Mouse (Mus musculus) olfactory bulb, adult 2 months (tissue): Measurements from ENCODE around the gene Sgo1. TPM values are rescaled to one million over a fixed set of nuclear protein-coding genes. Genes with fewer than 3 reads are reported as not detected.
"Not testable (repeated sequence)": the region's sequence is repeated elsewhere in the genome, so short reads cannot be mapped to it uniquely, and the experiment has no call there.

Source experiments
- H3K27ac ChIP-seq: fragments of 200-500 bp; 2 replicates; pipeline ENCODE4 v1.5.1; 2012; ENCODE audit warnings: low read depth, low read length; ENCODE audit not compliant: insufficient read depth
- H3K4me1 ChIP-seq: fragments of 200-500 bp; 2 replicates; pipeline ENCODE4 v1.6.1; 2012; ENCODE audit warnings: low read length; ENCODE audit not compliant: control insufficient read depth, insufficient read depth
- H3K4me3 ChIP-seq: fragments of 200-500 bp; 2 replicates; pipeline ENCODE4 v1.5.1; 2012; ENCODE audit warnings: mild to moderate bottlenecking, low read depth, low read length, moderate library complexity; ENCODE audit not compliant: insufficient read depth
- CTCF ChIP-seq: fragments of 200-500 bp; IDR thresholded peaks from 2 replicates; pipeline ENCODE4 v1.5.1; 2012; ENCODE audit warnings: low read depth, mild to moderate bottlenecking, low read length, moderate library complexity; ENCODE audit not compliant: insufficient read depth
- POLR2A ChIP-seq: fragments of 200-500 bp; IDR thresholded peaks from 2 replicates; pipeline ENCODE4 v1.6.1; 2012; ENCODE audit warnings: mild to moderate bottlenecking, low read depth, low read length, moderate library complexity; ENCODE audit not compliant: insufficient read depth
- WGBS: fragments of 180-500 bp; shearing (Covaris S2); methylation state at CpG from one replicate; pipeline ENCODE4 v1.1.7; 2018; 5-methylcytosine and 5-hydroxymethylcytosine counted together
- polyA plus RNA-seq: library from polyadenylated mRNA; stranded (reverse); fragments of >200 nt; gene quantifications from 2 replicates; pipeline ENCODE4 v1.2.4, GENCODE M21; 2012; ENCODE audit warnings: low replicate concordance; ENCODE audit not compliant: missing spikeins, insufficient read depth, insufficient read length

Gene Sgo1
- polyA plus RNA-seq, result not detected in 2 replicates

DNA sequence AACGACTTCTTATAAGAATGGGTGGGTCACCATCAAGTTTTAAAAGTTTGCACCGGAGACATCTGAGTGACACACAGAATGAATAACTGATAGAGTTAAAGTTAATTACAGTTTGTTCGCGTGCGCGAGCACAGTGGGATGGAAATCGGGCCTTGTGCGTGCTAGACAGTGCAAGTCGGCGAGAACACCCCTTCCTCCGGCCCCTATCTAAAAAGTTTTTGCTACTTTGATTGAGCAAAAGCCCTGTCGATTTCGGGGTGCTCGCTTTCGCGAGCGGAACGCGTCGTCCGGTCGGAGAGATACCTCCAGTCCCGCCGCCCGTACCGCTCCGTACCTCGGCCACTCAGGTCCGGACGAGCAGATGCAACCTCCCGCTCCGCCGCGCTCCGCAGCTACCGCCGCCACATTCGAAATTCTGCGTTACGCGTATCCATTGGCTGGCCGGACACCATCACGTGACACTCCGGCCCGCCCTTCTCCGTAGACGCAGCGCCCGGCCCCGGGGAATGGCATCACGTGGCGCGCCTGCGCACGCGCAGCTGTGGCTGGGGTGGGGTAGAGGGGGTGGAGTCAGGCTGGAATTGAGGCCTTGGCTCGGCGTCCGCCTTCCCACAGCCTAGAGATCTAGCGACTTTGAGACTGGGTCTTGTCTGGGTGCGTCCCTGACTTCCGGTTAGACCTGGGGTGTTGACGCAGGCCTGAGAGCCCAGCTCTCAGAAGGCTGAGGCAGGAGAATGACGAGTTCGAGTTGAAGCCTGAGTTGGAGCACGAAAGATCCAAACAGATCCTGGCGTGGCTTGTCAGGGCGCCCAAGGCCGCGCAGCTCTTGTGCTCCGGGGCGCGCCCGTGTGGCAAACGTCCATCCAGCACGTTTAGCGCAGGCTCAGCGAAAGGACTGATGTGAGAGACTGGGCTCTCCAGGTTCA is at the start of gene Sgo1:
Gene Sgo1, minus strand, starts transcription at position 457 of the 926 bp plus-strand sequence.
- peak within 1 kb of the TSS; percentile 84 for H3K4me3 ChIP-seq
- H3K4me1 ChIP-seq, result peaks cover 3% of the 10 kb centered on the region
- WGBS, result under 1% methylated on average over 78 of the region's 78 CpGs
- TF ChIP-seq CTCF, result 0 out of 2 replicates have a peak, but pooled peaks have one; percentile 22
- TF ChIP-seq POLR2A, result peak; percentile 88
- peak within 1 kb of the TSS; percentile 95 for H3K27ac ChIP-seq

DNA sequence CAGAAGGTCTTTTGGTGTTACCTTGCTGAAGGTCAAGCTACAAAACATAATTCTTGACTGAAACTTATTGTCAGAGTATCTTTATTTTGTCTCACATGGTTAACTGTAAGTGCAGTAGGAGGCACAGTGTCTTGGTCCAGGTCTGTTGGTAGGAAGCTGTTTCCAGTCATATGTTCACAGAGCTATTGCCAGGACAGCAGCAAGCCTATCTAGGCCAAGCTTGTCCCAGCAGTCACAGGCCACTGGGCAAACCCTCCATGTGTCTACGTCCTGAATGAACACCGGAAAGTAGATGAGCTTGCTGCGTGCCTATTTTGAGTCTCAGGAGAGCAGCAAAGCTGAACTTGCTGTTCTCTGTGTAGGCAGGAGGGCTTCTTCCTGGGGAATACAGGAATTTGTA is 29.8 kb upstream of the Sgo1 start:
- whole genome bisulfite sequencing, result 92% methylated on average over 3 of the region's 3 CpGs
- not testable (repeated sequence) for H3K4me1 ChIP-seq, H3K27ac ChIP-seq, H3K4me3 ChIP-seq

DNA sequence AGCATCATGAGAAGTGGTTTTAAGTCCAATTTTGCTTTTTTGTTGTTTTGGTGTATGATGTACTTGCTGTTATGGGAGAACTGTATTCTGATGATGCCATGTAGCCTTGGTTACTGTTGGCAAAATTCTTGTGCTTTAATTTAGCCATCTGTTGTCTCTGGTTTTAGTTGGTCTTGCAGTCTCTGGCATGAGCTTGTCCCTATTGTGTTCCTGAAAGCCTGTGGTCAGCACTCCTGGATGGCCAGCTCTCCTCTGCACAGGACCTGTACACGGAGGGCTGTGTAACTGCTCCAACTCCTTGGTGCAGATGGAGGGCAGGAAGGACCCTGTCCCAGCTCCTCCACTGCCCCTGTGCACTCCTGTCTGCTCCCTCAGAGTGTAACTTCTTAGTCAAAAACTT is 29.3 kb upstream of the Sgo1 start:
- H3K27ac ChIP-seq, result no peak overlapping the region
- no peaks in the 10 kb centered on the region for H3K4me1 ChIP-seq
- TF ChIP-seq POLR2A, result no peak
- TF ChIP-seq CTCF, result no peak
- WGBS, result 69% methylated on average over 1 of the region's 1 CpGs
- H3K4me3 ChIP-seq, result no peak overlapping the region

DNA sequence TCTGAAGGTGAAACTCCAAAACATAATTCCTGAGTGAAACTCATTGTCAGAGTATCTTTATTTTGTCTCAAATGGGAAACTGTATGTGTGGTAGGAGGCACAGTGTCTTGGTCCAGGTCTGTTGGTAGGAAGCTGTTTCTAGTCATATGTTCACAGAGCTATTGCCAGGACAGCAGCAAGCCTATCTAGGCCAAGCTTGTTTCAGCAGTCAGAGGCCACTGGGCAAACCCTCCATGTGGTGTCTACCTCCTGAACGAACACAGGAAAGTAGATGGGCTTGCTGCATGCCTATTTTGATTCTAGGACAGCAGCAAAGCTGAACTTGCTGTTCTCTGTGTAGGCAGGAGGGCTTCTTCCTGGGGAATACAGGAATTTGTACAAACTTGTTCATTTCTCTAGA is 26.0 kb upstream of the Sgo1 start:
- not testable (repeated sequence) for H3K4me1 ChIP-seq, H3K27ac ChIP-seq, H3K4me3 ChIP-seq
- WGBS, result 65% methylated on average over 1 of the region's 1 CpGs

DNA sequence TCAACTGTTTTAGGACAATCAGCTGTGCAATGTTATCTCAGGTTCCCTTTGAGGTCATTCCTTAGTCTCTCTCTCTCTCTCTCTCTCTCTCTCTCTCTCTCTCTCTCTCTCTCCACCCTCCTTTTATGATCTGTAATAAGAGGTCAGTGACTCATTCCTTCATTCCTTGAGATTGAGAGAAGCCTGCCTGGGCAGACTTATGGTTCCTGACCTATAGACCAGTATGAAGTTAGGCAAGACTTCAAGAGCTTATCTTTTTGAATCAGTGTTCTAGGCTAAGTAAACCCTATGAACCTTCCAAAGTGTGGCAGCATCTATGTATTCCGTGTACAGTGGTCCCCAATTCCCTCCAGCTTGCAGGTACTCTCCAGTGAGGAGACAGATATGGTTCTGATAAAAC is 25.3 kb upstream of the Sgo1 start:
- Histone ChIP-seq H3K27ac (no peak overlapping the region), H3K4me3 (no peak overlapping the region), H3K4me1 (no peaks in the 10 kb centered on the region)
- TF ChIP-seq CTCF (no peak), POLR2A (no peak)
- WGBS, result 73% methylated on average over 1 of the region's 1 CpGs

DNA sequence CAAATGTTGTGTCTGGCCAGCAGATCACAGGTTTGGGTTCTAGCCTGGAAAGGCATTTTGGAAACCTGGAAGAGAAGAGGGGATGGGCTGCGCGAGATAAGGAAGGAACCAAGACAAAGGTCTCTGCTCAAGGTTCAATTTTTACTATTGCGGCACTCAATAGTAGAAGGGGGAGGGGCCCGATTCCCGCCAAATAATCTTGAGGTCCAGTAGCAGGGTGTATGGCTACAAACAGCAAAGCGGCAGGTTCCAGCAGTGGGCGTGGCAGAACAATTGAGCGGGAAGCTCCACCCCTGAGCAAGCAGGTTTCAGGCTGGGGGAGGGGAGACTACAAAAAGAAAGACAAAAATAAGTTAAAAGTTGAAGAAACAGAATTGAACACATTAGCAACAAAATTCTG is 8.4 kb upstream of the Sgo1 start:
- not testable (repeated sequence) for H3K4me3 ChIP-seq, H3K4me1 ChIP-seq, H3K27ac ChIP-seq
- 90% methylated on average over 8 of the region's 8 CpGs for WGBS

DNA sequence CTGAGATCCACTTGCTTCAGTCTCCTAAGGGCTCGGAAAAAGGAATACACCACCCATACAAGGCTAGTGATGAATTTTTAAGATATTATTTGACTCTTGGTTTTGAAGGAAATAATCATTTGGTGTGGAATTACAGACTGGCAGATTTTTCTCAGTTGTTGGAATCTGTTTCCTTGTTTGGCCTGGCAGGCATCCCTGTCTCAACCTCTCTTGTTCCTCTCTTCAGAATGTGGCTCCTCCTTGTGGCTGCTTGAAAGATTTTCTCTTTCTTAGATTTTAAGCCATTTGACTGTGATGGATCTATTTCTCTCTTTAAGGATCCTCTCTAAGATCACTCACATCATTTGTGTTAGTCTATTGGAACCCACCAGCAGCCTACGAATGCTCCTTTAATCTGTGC is 4.9 kb upstream of the Sgo1 start:
- H3K4me1 ChIP-seq, result peaks cover under 1% of the 10 kb centered on the region
- TF ChIP-seq POLR2A, result no peak
- TF ChIP-seq CTCF, result no peak
- no peak overlapping the region for H3K27ac ChIP-seq
- 79% methylated on average over 2 of the region's 2 CpGs for WGBS
- no peak overlapping the region for H3K4me3 ChIP-seq

DNA sequence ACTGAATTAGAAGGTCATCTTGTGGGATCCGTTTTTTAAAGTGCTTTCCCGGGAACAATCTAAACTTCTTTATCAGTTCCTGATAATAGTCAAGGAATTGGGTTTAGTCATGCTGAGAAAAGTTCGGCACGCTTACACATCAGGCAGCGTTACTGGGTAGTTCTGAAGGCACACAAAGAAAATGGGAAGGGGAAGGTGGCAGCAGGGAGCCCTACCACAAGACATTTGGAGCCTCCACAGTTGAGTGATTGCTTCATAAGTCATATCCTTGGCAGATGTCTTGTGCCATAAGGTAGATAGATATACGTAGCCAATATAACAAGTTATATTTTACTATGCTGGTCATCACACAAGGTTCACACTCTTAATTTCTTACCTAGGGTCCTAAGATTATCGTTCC is 813 bp upstream of the Sgo1 start:
- WGBS, result 23% methylated on average over 7 of the region's 7 CpGs
- Histone ChIP-seq H3K4me3 (peak overlapping the region; percentile 84), H3K27ac (peak overlapping the region; percentile 95), H3K4me1 (peaks cover 3% of the 10 kb centered on the region)
- TF ChIP-seq POLR2A, result no peak
- TF ChIP-seq CTCF, result no peak

DNA sequence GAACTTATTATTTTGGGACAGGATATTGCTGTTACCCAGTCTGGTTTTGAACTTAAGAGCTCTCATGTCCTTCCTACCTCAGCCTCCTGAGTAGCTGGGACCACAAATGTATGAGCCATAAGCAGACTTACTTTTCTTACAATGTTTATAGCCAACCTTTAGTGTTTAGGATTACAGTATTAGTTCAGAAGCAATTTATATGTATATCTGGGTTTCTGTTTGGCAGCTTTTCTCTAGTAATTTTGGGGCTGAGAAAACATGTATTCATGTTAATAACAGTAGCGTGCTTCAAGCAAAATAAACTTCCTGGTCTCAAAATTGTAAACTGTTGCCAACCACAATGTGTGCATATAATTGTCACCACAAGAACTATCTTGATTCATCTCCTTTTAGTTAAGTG is 812 bp downstream of the Sgo1 start:
- no peak for TF ChIP-seq POLR2A
- no peak for TF ChIP-seq CTCF
- no peak overlapping the region for H3K4me3 ChIP-seq
- peaks cover 3% of the 10 kb centered on the region for H3K4me1 ChIP-seq
- H3K27ac ChIP-seq, result no peak overlapping the region
- 7% methylated on average over 1 of the region's 1 CpGs for WGBS

DNA sequence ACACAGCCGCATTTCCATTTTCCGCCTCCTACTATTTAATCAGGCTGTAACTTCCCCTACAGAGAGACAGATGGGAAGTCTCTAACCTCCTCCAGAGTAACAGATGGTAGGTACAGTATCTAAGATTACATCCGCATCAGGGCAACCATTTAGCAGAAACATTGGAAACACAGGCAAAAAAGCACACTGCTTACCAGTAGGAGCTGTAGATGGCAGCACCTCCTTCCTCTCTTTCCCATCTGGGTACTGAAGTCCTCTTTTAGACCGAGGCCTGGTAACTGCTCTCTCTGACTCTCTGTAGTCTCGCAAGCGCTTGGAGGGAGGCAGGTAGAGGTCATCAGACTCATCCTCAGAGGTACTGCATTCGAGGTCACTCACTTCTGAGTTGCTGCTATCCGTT is 10.4 kb downstream of the Sgo1 start:
- WGBS, result 56% methylated on average over 8 of the region's 8 CpGs
- H3K4me3 ChIP-seq, result no peak overlapping the region
- H3K27ac ChIP-seq, result no peak overlapping the region
- no peaks in the 10 kb centered on the region for H3K4me1 ChIP-seq
- no peak for TF ChIP-seq CTCF
- TF ChIP-seq POLR2A, result no peak
